16 mouse cellular contexts compared by ENCODE assay signal in genomic region chr8:64726190-64726695, GRCm38 (mm10). TPM values are rescaled to one million over a fixed set of nuclear protein-coding genes. Genes with fewer than 3 reads are reported as not detected.
DNase-seq lines count a peak whose midpoint lies in the region; ATAC-seq and TF ChIP-seq lines count a peak whose summit lies in the region.
"Had no signal": no experiment of that assay in that cellular context is flagged by ENCODE, and none has a peak within 500 bp of the region (broad histone marks: within the 10 kb centered on the region; RNA-seq: fewer than 3 reads in every experiment).

No protein-coding gene starts in this region.

- H3K4me1 ChIP-seq in lung, adult 2 months (ENCODE audit: control insufficient read depth, insufficient read depth, low read length) = peaks cover 2% of the 10 kb centered on the region; the same call in 1 of the 2 replicates
- 0 out of 2 replicates have a peak, but pooled peaks cover 4% of the 10 kb centered on the region for H3K4me1 ChIP-seq in liver, postnatal 0 days (ENCODE audit: insufficient read depth)
- H3K4me1 ChIP-seq: embryonic facial prominence, embryonic 10.5 days; heart, embryonic 15.5 days; liver, embryonic 12.5 days had no signal

- peak; percentile 49 for ATAC-seq in neutrophil, adult 5-6 weeks (ENCODE audit: extremely low read depth, insufficient number of reproducible peaks, low FRiP score, poor library complexity, severe bottlenecking)
- ATAC-seq in liver, postnatal 0 days = no peak
- ATAC-seq: forebrain, embryonic 15.5 days; liver, embryonic 12.5 days had no signal

- no peaks in the 10 kb centered on the region for H3K9me3 ChIP-seq in liver, postnatal 0 days (ENCODE audit: low read length)
- H3K9me3 ChIP-seq: embryonic facial prominence, embryonic 10.5 days; forebrain, embryonic 15.5 days; G1E; heart, embryonic 15.5 days; liver, embryonic 12.5 days; midbrain, embryonic 10.5 days; neural tube, embryonic 15.5 days had no signal

- no peak overlapping the region for H3K4me2 ChIP-seq in liver, postnatal 0 days (ENCODE audit: low read depth, low read length)
- H3K4me2 ChIP-seq: forebrain, embryonic 15.5 days; heart, embryonic 15.5 days; liver, embryonic 12.5 days; neural tube, embryonic 15.5 days had no signal

- DNase-seq in lung, postnatal 36 days = peak; percentile 21
- DNase-seq in lung, adult 2 months = no peak
- peak; percentile 22 for DNase-seq in MN1 (ENCODE audit: low spot score)
- DNase-seq in brain, adult 2 months (ENCODE audit: low read depth, low spot score) = peak; percentile 86
- DNase-seq in testis, postnatal 14 days (ENCODE audit: low spot score) = no peak
- DNase-seq in gastrocnemius, adult 8-10 months (ENCODE audit: low spot score in 2 of 2) = no peak
- no peak for DNase-seq in liver, postnatal 0 days
- DNase-seq: kidney, adult 2 months had no signal

- TF ChIP-seq CTCF in lung, adult 2 months (IDR thresholded peaks at IDR 0.05; ENCODE audit: insufficient read depth, low read length) = no peak
- TF ChIP-seq CTCF in liver, postnatal 0 days (IDR thresholded peaks at IDR 0.05; ENCODE audit: low read depth) = no peak

- H3K4me3 ChIP-seq in lung, adult 2 months (replicated peaks; ENCODE audit: extremely low read depth, low read depth, low read length) = no peak overlapping the region
- no peak overlapping the region for H3K4me3 ChIP-seq in liver, postnatal 0 days (ENCODE audit: low read depth, low read length)
- H3K4me3 ChIP-seq: embryonic facial prominence, embryonic 10.5 days; forebrain, embryonic 15.5 days; heart, embryonic 15.5 days; liver, embryonic 12.5 days; midbrain, embryonic 10.5 days; neural tube, embryonic 15.5 days had no signal

- TF ChIP-seq EP300 in liver, postnatal 0 days (IDR thresholded peaks at IDR 0.05; ENCODE audit: low read depth) = no peak

- H3K9ac ChIP-seq in liver, postnatal 0 days (replicated peaks) = no peak overlapping the region
- H3K9ac ChIP-seq: forebrain, embryonic 15.5 days; heart, embryonic 15.5 days; liver, embryonic 12.5 days; neural tube, embryonic 15.5 days had no signal

- 57% methylated on average over 4 of the region's 4 CpGs for WGBS in lung, adult 2 months
- 61% methylated on average over 4 of the region's 4 CpGs for WGBS in liver, postnatal 0 days (ENCODE audit: insufficient replicate concordance)

- peaks cover 40% of the 10 kb centered on the region for H3K36me3 ChIP-seq in liver, postnatal 0 days (replicated peaks; ENCODE audit: insufficient read depth, low read length)

- H3K27me3 ChIP-seq in liver, postnatal 0 days (ENCODE audit: insufficient read depth, low read length) = no peaks in the 10 kb centered on the region
- H3K27me3 ChIP-seq: forebrain, embryonic 15.5 days; heart, embryonic 15.5 days; liver, embryonic 12.5 days; neural tube, embryonic 15.5 days had no signal

- TF ChIP-seq POLR2A in lung, adult 2 months (IDR thresholded peaks at IDR 0.05; ENCODE audit: borderline replicate concordance, extremely low read depth, low read depth, low read length) = no peak

- no peak overlapping the region for H3K27ac ChIP-seq in liver, postnatal 0 days (ENCODE audit: low read depth)
- H3K27ac ChIP-seq: embryonic facial prominence, embryonic 10.5 days; forebrain, embryonic 15.5 days; heart, embryonic 15.5 days; liver, embryonic 12.5 days; midbrain, embryonic 10.5 days; neural tube, embryonic 15.5 days had no signal

RNA-seq across cellular contexts. Expression of gene Msmo1, which starts 7.3 kb away (rescaled TPM):
- polyA plus RNA-seq in lung, adult 2 months (2012; rRNA removed) = 16.2 and 32.2 TPM in 2 replicates
- total RNA-seq in neutrophil, adult 5-6 weeks (2017) = 41.7 and 45.2 TPM in 2 replicates
- total RNA-seq in gastrocnemius, adult 8-10 months (2022) = 1 to 10 TPM; 3.4 to 4.9 (median 4.1) TPM
- 49.9 and 58.4 TPM in 2 replicates for polyA plus RNA-seq in liver, postnatal 0 days (2015; fragmentation: Nextera tagmentation; extraction: Ambion mirVana)

RNA-seq across cellular contexts. Expression of gene Cpe, which starts 33.4 kb away (rescaled TPM):
- 28.8 and 29.7 TPM in 2 replicates for polyA plus RNA-seq in lung, adult 2 months (2012; rRNA removed)
- total RNA-seq in neutrophil, adult 5-6 weeks (2017) = 0.58 TPM in 1 of 2 replicates, not detected in the other
- 100 to 1,000 TPM; 236 to 331 (median 287) TPM for total RNA-seq in gastrocnemius, adult 8-10 months (2022)
- polyA plus RNA-seq in liver, postnatal 0 days (2015; fragmentation: Nextera tagmentation; extraction: Ambion mirVana) = 4.7 and 5.8 TPM in 2 replicates
- polyA plus RNA-seq: G1E had no signal

Comparison
In these comparisons a context has a peak if more than half of its experiments do, and no peak if none do; other contexts are left out.
1. DNase-seq: peak in lung, postnatal 36 days (single experiment), MN1 (single experiment) and brain, adult 2 months (single experiment); none in lung, adult 2 months (single experiment), testis, postnatal 14 days (single experiment), gastrocnemius, adult 8-10 months (0 of 2) and liver, postnatal 0 days (single experiment).
2. RNA of gene Cpe, which starts 33.4 kb away (total RNA-seq): 236 to 331 TPM in gastrocnemius, adult 8-10 months; 0.58 TPM in neutrophil, adult 5-6 weeks; every median in the first group is over 100 times any median in the second.